Mouse (Mus musculus) gastrocnemius, postnatal 14 days (tissue): Measurements from ENCODE around the gene Wdcp. TPM values are rescaled to one million over a fixed set of nuclear protein-coding genes. Genes with fewer than 3 reads are reported as not detected.

Experiments
- DNase-seq: peaks from one replicate; pipeline ENCODE4 v3.0.0; 2021; ENCODE audit warnings: mixed read lengths
- intact Hi-C: fragments of 180-260 bp; cut with DNase I; formaldehyde crosslinking; loops from one replicate; pipeline ENCODE4 v1.15.1; 2025; ENCODE audit warnings: low total_unique reads
- total RNA-seq, 2 experiments: library from RNA; stranded (reverse); gene quantifications; 2 replicates each; pipeline ENCODE4 v1.2.3; 2021

Gene Wdcp
- total RNA-seq, 2 experiments from 2014 or later, result 4.6 to 5.0 TPM

DNA sequence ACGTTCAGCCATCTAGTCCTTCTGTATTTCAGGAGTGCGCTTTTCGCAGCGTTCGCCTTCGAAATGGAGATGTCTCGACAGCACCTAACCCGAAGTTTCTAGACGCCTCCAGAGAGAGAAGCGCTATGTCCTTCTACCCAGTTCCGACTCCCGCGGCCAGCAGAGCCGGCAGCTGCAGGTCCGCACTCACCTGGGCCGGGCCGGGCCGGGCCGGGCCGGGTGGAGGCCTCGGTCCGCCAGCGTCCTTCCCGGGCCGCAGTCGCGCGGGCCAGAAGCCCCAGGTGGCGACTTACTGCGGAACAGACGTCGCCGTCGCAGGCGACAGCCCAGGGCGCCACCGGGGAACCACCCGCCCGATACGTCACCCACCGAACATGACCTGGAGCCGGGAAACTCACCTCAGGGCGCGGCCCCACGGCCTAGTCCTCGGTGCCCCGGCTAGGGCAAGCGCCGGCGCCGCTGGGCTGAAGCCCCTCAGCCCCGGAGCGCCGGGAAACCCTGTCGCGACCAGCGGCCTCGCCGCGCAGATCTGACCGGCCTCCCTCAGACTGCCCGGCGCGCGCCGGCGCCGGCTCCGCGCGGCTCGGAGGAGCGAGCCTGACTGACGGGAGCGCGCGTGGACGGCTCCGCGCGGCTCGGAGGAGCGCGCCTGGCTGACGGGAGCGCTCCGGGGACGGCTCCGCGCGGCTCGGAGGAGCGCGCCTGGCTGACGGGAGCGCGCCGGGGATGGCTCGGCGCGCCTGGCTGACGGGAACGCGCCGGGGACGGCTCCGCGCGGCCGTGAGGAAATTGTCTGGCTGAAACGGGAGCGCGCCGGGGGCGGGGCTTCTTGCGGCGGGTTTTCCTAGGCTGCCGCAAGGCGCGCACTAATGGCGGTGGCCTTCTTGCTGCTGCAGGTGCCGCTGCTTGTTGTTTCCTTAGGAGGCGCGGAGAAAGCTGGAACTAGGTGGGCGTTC, 64.1 kb downstream of the Wdcp start, which contains the start of gene Ubxn2a:
Ubxn2a (minus strand) TSS at position 755 of the 956 bp plus-strand sequence.
- peak; percentile 96 for DNase-seq
- intact Hi-C loops, result no loop called here

GRCm38 (mm10) chr12:4908391-4908790, 65.3 kb downstream of the Wdcp start:
- intact Hi-C loops, result no loop called here
- DNase-seq, result no peak

Other genes with a start within 250 kb of the Wdcp start
- under 1 TPM in 1 of 2 experiments, not detected in 1; 0.06 TPM for gene Fam228a, start 104.9 kb upstream of the Wdcp start, total RNA-seq
- gene Pfn4, start 74.3 kb upstream of the Wdcp start, total RNA-seq, result 1 to 10 TPM in 1 of 2 experiments, under 1 TPM in 1; 0.86 to 1.6 TPM
- 1 to 10 TPM; 3.5 to 3.6 TPM for gene Fam228b, start 74.0 kb upstream of the Wdcp start, total RNA-seq
- gene Sf3b6, start 25.8 kb upstream of the Wdcp start, total RNA-seq, result 10 to 100 TPM; 41.3 to 44.8 TPM
- 1 to 10 TPM; 1.0 to 1.7 TPM for gene Fkbp1b, start 1.7 kb upstream of the Wdcp start, total RNA-seq
- gene Mfsd2b, start 31.1 kb downstream of the Wdcp start, total RNA-seq, result under 1 TPM; 0.38 to 0.45 TPM
- gene Ubxn2a, start 64.4 kb downstream of the Wdcp start, total RNA-seq, result 10 to 100 TPM; 50.4 to 52.4 TPM
- 10 to 100 TPM; 17.6 to 18.0 TPM for gene Atad2b, start 74.0 kb downstream of the Wdcp start, total RNA-seq